Mouse (Mus musculus) megakaryocyte, embryonic 14.5 days (primary cell): ENCODE data around the gene Slc17a7.

Experiments
- FLI1 ChIP-seq: IDR thresholded peaks from 2 replicates; pipeline ENCODE4 v1.6.1; 2012; ENCODE audit warnings: low read length, inconsistent platforms, mixed read lengths
- GATA1 ChIP-seq: IDR thresholded peaks from 3 replicates; pipeline ENCODE4 v1.6.1; 2012; ENCODE audit warnings: mixed read lengths, low read length, inconsistent platforms, borderline replicate concordance

DNA sequence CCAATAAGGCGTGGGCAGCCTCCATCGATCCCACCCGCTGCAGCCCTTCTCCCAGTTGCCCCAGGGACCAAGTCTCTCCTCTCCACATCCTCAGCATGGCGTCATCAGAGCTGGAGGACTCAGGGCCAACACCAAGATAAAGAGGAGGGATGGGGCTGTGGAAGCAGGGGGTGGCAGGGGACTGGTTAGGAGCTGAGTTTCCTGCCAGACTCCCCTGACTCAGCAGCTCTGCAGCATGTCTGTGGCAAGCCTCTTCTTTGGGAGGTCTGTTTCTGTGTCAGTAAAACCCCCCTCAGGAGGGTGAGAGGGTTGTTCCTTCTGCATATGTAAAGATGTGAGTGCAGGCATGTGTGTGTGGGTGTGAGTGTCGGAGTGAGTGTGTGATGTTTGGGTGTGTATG lies 33.2 kb downstream of the Slc17a7 start:
- TF ChIP-seq GATA1: no peak
- TF ChIP-seq FLI1: no peak
